Mouse (Mus musculus): ENCODE data around the gene Wdfy1.

Gene Wdfy1

GRCm38 (mm10) chr1:79760656-79761055 lies 15.3 kb downstream of the Wdfy1 start:
- peak; percentile 28 to 41 for DNase-seq

GRCm38 (mm10) chr1:79759436-79759972 lies 16.4 kb downstream of the Wdfy1 start:
- DNase-seq = no peak

GRCm38 (mm10) chr1:79759006-79759405 lies 16.9 kb downstream of the Wdfy1 start:
- DNase-seq = no peak

GRCm38 (mm10) chr1:79757597-79757996 lies 18.3 kb downstream of the Wdfy1 start:
- no peak for DNase-seq

GRCm38 (mm10) chr1:79757161-79757560 lies 18.8 kb downstream of the Wdfy1 start:
- no peak for DNase-seq

GRCm38 (mm10) chr1:79756417-79756816 lies 19.5 kb downstream of the Wdfy1 start:
- DNase-seq = peak in 1 of 2 experiments; percentile 14

GRCm38 (mm10) chr1:79755376-79755775 lies 20.6 kb downstream of the Wdfy1 start:
- no peak for DNase-seq

GRCm38 (mm10) chr1:79754936-79755335 lies 21.0 kb downstream of the Wdfy1 start:
- no peak for DNase-seq

- DNase-seq = no peak
These were observed 22.5 kb downstream of the Wdfy1 start for GRCm38 (mm10) chr1:79753456-79753855.

GRCm38 (mm10) chr1:79752714-79753340 lies 23.1 kb downstream of the Wdfy1 start:
- no peak for DNase-seq

- no peak for DNase-seq
These were observed 23.8 kb downstream of the Wdfy1 start for GRCm38 (mm10) chr1:79752015-79752695.

- DNase-seq = no peak
These were observed 24.8 kb downstream of the Wdfy1 start for GRCm38 (mm10) chr1:79751186-79751585.

- DNase-seq = no peak
These were observed 29.9 kb downstream of the Wdfy1 start for GRCm38 (mm10) chr1:79746056-79746455.

GRCm38 (mm10) chr1:79743385-79743784 lies 32.6 kb downstream of the Wdfy1 start:
- DNase-seq = no peak

GRCm38 (mm10) chr1:79742949-79743348 lies 33.0 kb downstream of the Wdfy1 start:
- no peak for DNase-seq

- no peak for DNase-seq
These were observed 34.9 kb downstream of the Wdfy1 start for GRCm38 (mm10) chr1:79741002-79741401.

- DNase-seq = no peak
These were observed 36.2 kb downstream of the Wdfy1 start for GRCm38 (mm10) chr1:79739726-79740125.

GRCm38 (mm10) chr1:79736408-79736807 lies 39.5 kb downstream of the Wdfy1 start:
- DNase-seq = no peak

GRCm38 (mm10) chr1:79734794-79735193 lies 41.1 kb downstream of the Wdfy1 start:
- no peak for DNase-seq

- DNase-seq = no peak
These were observed 61.6 kb downstream of the Wdfy1 start for GRCm38 (mm10) chr1:79714152-79714923.

- DNase-seq = no peak
These were observed 62.9 kb downstream of the Wdfy1 start for GRCm38 (mm10) chr1:79713081-79713480.

GRCm38 (mm10) chr1:79711147-79712126 lies 64.5 kb downstream of the Wdfy1 start:
- no peak for DNase-seq

All from cerebellum, postnatal 25 days (tissue).